Mouse (Mus musculus) midbrain, embryonic 13.5 days (tissue): ENCODE measurements around the gene Arhgef39. TPM values are rescaled to one million over a fixed set of nuclear protein-coding genes. Genes with fewer than 3 reads are reported as not detected.

ENCODE experiments used
- ATAC-seq: fragments of 200-750 bp; cut with Nextera tagmentation; 2 replicates; pipeline ENCODE4 v1.8.0; 2017; ENCODE audit warnings: mild to moderate bottlenecking, moderate TSS enrichment, moderate library complexity
- H3K27ac ChIP-seq: fragments of 300-500 bp; sonication (generic); 2 replicates; pipeline ENCODE4 v1.5.1; 2015; ENCODE audit warnings: inconsistent platforms, mild to moderate bottlenecking, moderate library complexity
- H3K27me3 ChIP-seq: fragments of 300-500 bp; sonication (generic); 2 replicates; pipeline ENCODE4 v1.6.1; 2015; ENCODE audit warnings: mild to moderate bottlenecking, inconsistent platforms
- H3K36me3 ChIP-seq: fragments of 300-500 bp; sonication (generic); 2 replicates; pipeline ENCODE4 v1.6.1; 2015; ENCODE audit warnings: mild to moderate bottlenecking, inconsistent platforms
- H3K4me1 ChIP-seq: fragments of 300-500 bp; sonication (generic); replicated peaks from 2 replicates; pipeline ENCODE4 v1.6.1; 2015; ENCODE audit warnings: inconsistent platforms
- H3K4me2 ChIP-seq: fragments of 300-500 bp; sonication (generic); replicated peaks from 2 replicates; pipeline ENCODE4 v1.6.1; 2015; ENCODE audit warnings: moderate library complexity, mild to moderate bottlenecking, inconsistent platforms
- H3K4me3 ChIP-seq: fragments of 300-500 bp; sonication (generic); replicated peaks from 2 replicates; pipeline ENCODE4 v1.5.1; 2015; ENCODE audit warnings: mild to moderate bottlenecking, inconsistent platforms
- H3K9ac ChIP-seq: fragments of 300-500 bp; sonication (generic); replicated peaks from 2 replicates; pipeline ENCODE4 v1.6.1; 2015; ENCODE audit warnings: mild to moderate bottlenecking, inconsistent platforms
- H3K9me3 ChIP-seq: fragments of 300-500 bp; sonication (generic); 2 replicates; pipeline ENCODE4 v1.6.1; 2016; ENCODE audit warnings: mild to moderate bottlenecking, inconsistent platforms
- WGBS: fragments of 180-500 bp; shearing (Covaris S2); methylation state at CpG from one replicate; pipeline ENCODE4 v1.1.7; 2015; 5-methylcytosine and 5-hydroxymethylcytosine counted together
- polyA plus RNA-seq: library from polyadenylated mRNA; unstranded; fragments of >200 nt; fragmentation: Nextera tagmentation; extraction: Ambion mirVana; gene quantifications from 2 replicates; pipeline ENCODE4 v1.2.1, GENCODE M21; 2015

Gene Arhgef39
- polyA plus RNA-seq, 1 experiment from 2014 or later, result 15.4 TPM

GRCm38 (mm10) chr4:43519956-43520355 lies 20.5 kb upstream of the Arhgef39 start:
- ATAC-seq, result peak; percentile 77
- H3K27me3 ChIP-seq, result peaks cover 52% of the 10 kb centered on the region

GRCm38 (mm10) chr4:43519551-43519950 lies 20.1 kb upstream of the Arhgef39 start:
- 14% methylated on average over 10 of the region's 10 CpGs for WGBS
- H3K9me3 ChIP-seq, result no peaks in the 10 kb centered on the region
- H3K36me3 ChIP-seq, result no peaks in the 10 kb centered on the region
- H3K27me3 ChIP-seq, result peaks cover 48% of the 10 kb centered on the region
- peaks cover 30% of the 10 kb centered on the region for H3K4me1 ChIP-seq
- no peak for ATAC-seq
- no peak overlapping the region for H3K4me3 ChIP-seq
- H3K27ac ChIP-seq, result no peak overlapping the region
- peak overlapping the region; percentile 40 for H3K4me2 ChIP-seq
- no peak overlapping the region for H3K9ac ChIP-seq

More at GRCm38 (mm10) chr4:43519956-43520355, 20.5 kb upstream of the Arhgef39 start:
- H3K36me3 ChIP-seq, result no peaks in the 10 kb centered on the region
- no peak overlapping the region for H3K4me3 ChIP-seq
- H3K4me1 ChIP-seq, result peaks cover 30% of the 10 kb centered on the region
- H3K9me3 ChIP-seq, result no peaks in the 10 kb centered on the region
- no peak overlapping the region for H3K9ac ChIP-seq
- H3K27ac ChIP-seq, result no peak overlapping the region
- WGBS, result 16% methylated on average over 6 of the region's 6 CpGs
- peak overlapping the region; percentile 40 for H3K4me2 ChIP-seq

- peaks cover 14% of the 10 kb centered on the region for H3K4me1 ChIP-seq
- no peak overlapping the region for H3K9ac ChIP-seq
- 72% methylated on average over 11 of the region's 11 CpGs for WGBS
- H3K36me3 ChIP-seq, result no peaks in the 10 kb centered on the region
- H3K27ac ChIP-seq, result no peak overlapping the region
- no peak for ATAC-seq
- no peak overlapping the region for H3K4me3 ChIP-seq
- H3K9me3 ChIP-seq, result no peaks in the 10 kb centered on the region
- no peak overlapping the region for H3K4me2 ChIP-seq
- peaks cover 14% of the 10 kb centered on the region for H3K27me3 ChIP-seq
Measured at GRCm38 (mm10) chr4:43515764-43516708, 16.5 kb upstream of the Arhgef39 start.

GRCm38 (mm10) chr4:43513791-43514190 lies 14.3 kb upstream of the Arhgef39 start:
- no peaks in the 10 kb centered on the region for H3K36me3 ChIP-seq
- H3K27ac ChIP-seq, result no peak overlapping the region
- H3K4me2 ChIP-seq, result no peak overlapping the region
- ATAC-seq, result no peak
- no peak overlapping the region for H3K4me3 ChIP-seq
- 76% methylated on average over 4 of the region's 4 CpGs for WGBS
- H3K4me1 ChIP-seq, result peaks cover 8% of the 10 kb centered on the region
- peaks cover 9% of the 10 kb centered on the region for H3K27me3 ChIP-seq
- H3K9ac ChIP-seq, result no peak overlapping the region
- no peaks in the 10 kb centered on the region for H3K9me3 ChIP-seq

- ATAC-seq, result no peak
- 83% methylated on average over 4 of the region's 4 CpGs for WGBS
- Histone ChIP-seq H3K36me3 (no peaks in the 10 kb centered on the region), H3K4me2 (no peak overlapping the region), H3K9ac (no peak overlapping the region), H3K27ac (no peak overlapping the region), H3K9me3 (no peaks in the 10 kb centered on the region), H3K4me1 (peaks cover 11% of the 10 kb centered on the region), H3K27me3 (peaks cover 12% of the 10 kb centered on the region), H3K4me3 (no peak overlapping the region)
Measured at GRCm38 (mm10) chr4:43513300-43513699, 13.8 kb upstream of the Arhgef39 start.

- WGBS, result 71% methylated on average over 7 of the region's 7 CpGs
- peaks cover 16% of the 10 kb centered on the region for H3K4me1 ChIP-seq
- no peak overlapping the region for H3K27ac ChIP-seq
- no peak overlapping the region for H3K4me2 ChIP-seq
- H3K36me3 ChIP-seq, result no peaks in the 10 kb centered on the region
- no peak overlapping the region for H3K9ac ChIP-seq
- no peak for ATAC-seq
- H3K4me3 ChIP-seq, result no peak overlapping the region
- H3K27me3 ChIP-seq, result peaks cover 19% of the 10 kb centered on the region
- no peaks in the 10 kb centered on the region for H3K9me3 ChIP-seq
Measured at GRCm38 (mm10) chr4:43512653-43513052, 13.2 kb upstream of the Arhgef39 start.

- Histone ChIP-seq H3K27me3 (peaks cover 26% of the 10 kb centered on the region), H3K9me3 (no peaks in the 10 kb centered on the region), H3K9ac (no peak overlapping the region), H3K4me1 (peaks cover 16% of the 10 kb centered on the region), H3K36me3 (no peaks in the 10 kb centered on the region), H3K4me2 (no peak overlapping the region), H3K27ac (no peak overlapping the region), H3K4me3 (no peak overlapping the region)
- no peak for ATAC-seq
- 82% methylated on average over 19 of the region's 19 CpGs for WGBS
Measured at GRCm38 (mm10) chr4:43511675-43512454, 12.4 kb upstream of the Arhgef39 start.

- ATAC-seq, result no peak
- peak overlapping the region; percentile 52 for H3K4me2 ChIP-seq
- H3K9ac ChIP-seq, result no peak overlapping the region
- peaks cover 16% of the 10 kb centered on the region for H3K4me1 ChIP-seq
- H3K9me3 ChIP-seq, result no peaks in the 10 kb centered on the region
- no peak overlapping the region; the same call in 1 of the 2 replicates for H3K4me3 ChIP-seq
- H3K36me3 ChIP-seq, result no peaks in the 10 kb centered on the region
- WGBS, result 30% methylated on average over 9 of the region's 9 CpGs
- H3K27ac ChIP-seq, result no peak overlapping the region
- peaks cover 30% of the 10 kb centered on the region for H3K27me3 ChIP-seq
Measured at GRCm38 (mm10) chr4:43509109-43509508, 9.6 kb upstream of the Arhgef39 start.

GRCm38 (mm10) chr4:43508666-43508997 lies 9.1 kb upstream of the Arhgef39 start:
- H3K9ac ChIP-seq, result no peak overlapping the region
- ATAC-seq, result peak; percentile 58
- WGBS, result 7% methylated on average over 13 of the region's 13 CpGs

GRCm38 (mm10) chr4:43507938-43508665 lies 8.6 kb upstream of the Arhgef39 start:
- ATAC-seq, result peak; percentile 60; the same call in 1 of the 2 replicates

More at GRCm38 (mm10) chr4:43508666-43508997, 9.1 kb upstream of the Arhgef39 start:
- H3K4me3 ChIP-seq, result peak overlapping the region; percentile 29
- no peak overlapping the region for H3K27ac ChIP-seq
- no peaks in the 10 kb centered on the region for H3K9me3 ChIP-seq
- H3K27me3 ChIP-seq, result peaks cover 30% of the 10 kb centered on the region
- no peaks in the 10 kb centered on the region for H3K36me3 ChIP-seq
- H3K4me2 ChIP-seq, result peak overlapping the region; percentile 52
- H3K4me1 ChIP-seq, result peaks cover 16% of the 10 kb centered on the region

GRCm38 (mm10) chr4:43506536-43507185 lies 7.2 kb upstream of the Arhgef39 start, which contains the start of gene Car9:
Car9 (plus strand) TSS chr4:43506966.
- H3K27ac ChIP-seq, result no peak within 1 kb of the TSS
- H3K9me3 ChIP-seq, result no peaks in the 10 kb centered on the region
- no peaks in the 10 kb centered on the region for H3K36me3 ChIP-seq
- 56% methylated on average over 9 of the region's 9 CpGs for WGBS
- ATAC-seq, result peak; percentile 37; the same call in 1 of the 2 replicates
- H3K27me3 ChIP-seq, result peaks cover 30% of the 10 kb centered on the region
- H3K4me1 ChIP-seq, result peaks cover 16% of the 10 kb centered on the region
- H3K9ac ChIP-seq, result no peak within 1 kb of the TSS
- no peak within 1 kb of the TSS for H3K4me3 ChIP-seq
- peak within 1 kb of the TSS; percentile 52; the same call in 1 of the 2 replicates for H3K4me2 ChIP-seq

More at GRCm38 (mm10) chr4:43507938-43508665, 8.6 kb upstream of the Arhgef39 start:
- peaks cover 30% of the 10 kb centered on the region for H3K27me3 ChIP-seq
- no peaks in the 10 kb centered on the region for H3K9me3 ChIP-seq
- peaks cover 16% of the 10 kb centered on the region for H3K4me1 ChIP-seq
- peak overlapping the region; percentile 52 for H3K4me2 ChIP-seq
- no peak overlapping the region for H3K9ac ChIP-seq
- H3K36me3 ChIP-seq, result no peaks in the 10 kb centered on the region
- 14% methylated on average over 22 of the region's 22 CpGs for WGBS
- H3K4me3 ChIP-seq, result peak overlapping the region; percentile 29
- no peak overlapping the region for H3K27ac ChIP-seq
